Mouse (Mus musculus) c-Kit-positive CD71-negative TER-119-negative erythroid progenitor cells, embryonic 14.5 days (primary cell): ENCODE measurements around the gene Cdk14.
"Not testable (repeated sequence)": the region's sequence is repeated elsewhere in the genome, so short reads cannot be mapped to it uniquely, and the experiment has no call there.

Experiments used
- DNase-seq: peaks from one replicate; pipeline ENCODE4 v3.0.0-alpha.2; 2013; ENCODE audit warnings: low read depth

Cdk14 gene

GRCm38 (mm10) chr5:5365285-5366076, 54.6 kb downstream of the Cdk14 start:
- DNase-seq: no peak

GRCm38 (mm10) chr5:5361684-5362083, 58.4 kb downstream of the Cdk14 start:
- DNase-seq: no peak

- DNase-seq: no peak
These were observed 59.8 kb downstream of the Cdk14 start for GRCm38 (mm10) chr5:5360338-5360737.

- no peak for DNase-seq
These were observed 60.2 kb downstream of the Cdk14 start for GRCm38 (mm10) chr5:5359915-5360314.

- no peak for DNase-seq
These were observed 60.7 kb downstream of the Cdk14 start for GRCm38 (mm10) chr5:5359370-5359769.

GRCm38 (mm10) chr5:5358019-5358717, 61.9 kb downstream of the Cdk14 start:
- DNase-seq: no peak

GRCm38 (mm10) chr5:5354684-5355368, 65.3 kb downstream of the Cdk14 start:
- no peak for DNase-seq

GRCm38 (mm10) chr5:5353946-5354345, 66.2 kb downstream of the Cdk14 start:
- no peak for DNase-seq

- no peak for DNase-seq
These were observed 75.5 kb downstream of the Cdk14 start for GRCm38 (mm10) chr5:5344646-5345045.

GRCm38 (mm10) chr5:5343741-5344140, 76.4 kb downstream of the Cdk14 start:
- no peak for DNase-seq

GRCm38 (mm10) chr5:5343267-5343666, 76.8 kb downstream of the Cdk14 start:
- no peak for DNase-seq

GRCm38 (mm10) chr5:5342410-5343137, 77.5 kb downstream of the Cdk14 start:
- DNase-seq: no peak

GRCm38 (mm10) chr5:5341611-5342010, 78.5 kb downstream of the Cdk14 start:
- no peak for DNase-seq

- DNase-seq: no peak
These were observed 86.2 kb downstream of the Cdk14 start for GRCm38 (mm10) chr5:5333916-5334315.

GRCm38 (mm10) chr5:5330926-5331460, 89.1 kb downstream of the Cdk14 start:
- no peak for DNase-seq

GRCm38 (mm10) chr5:5329018-5329417, 91.1 kb downstream of the Cdk14 start:
- DNase-seq: not testable (repeated sequence)

- DNase-seq: no peak
These were observed 93.4 kb downstream of the Cdk14 start for GRCm38 (mm10) chr5:5326716-5327115.

GRCm38 (mm10) chr5:5322699-5323098, 97.4 kb downstream of the Cdk14 start:
- no peak for DNase-seq

- no peak for DNase-seq
These were observed 99.5 kb downstream of the Cdk14 start for GRCm38 (mm10) chr5:5320506-5321181.

- DNase-seq: no peak
These were observed 100.1 kb downstream of the Cdk14 start for GRCm38 (mm10) chr5:5319824-5320505.

- no peak for DNase-seq
These were observed 105.8 kb downstream of the Cdk14 start for GRCm38 (mm10) chr5:5314270-5314669.
